Mouse (Mus musculus): ENCODE measurements at regions not wholly inside any gene's neighbourhood (a gene's known extent, or its start where the extent isn't known, plus 50 kb on each side); places are given as distances from the start of the nearest gene placed in this dataset.

GRCm38 (mm10) chr2:162720016-162720415, 59.1 kb upstream of the Ptprt start:
- DNase-seq (ENCODE audit: low read depth), result no peak

DNA sequence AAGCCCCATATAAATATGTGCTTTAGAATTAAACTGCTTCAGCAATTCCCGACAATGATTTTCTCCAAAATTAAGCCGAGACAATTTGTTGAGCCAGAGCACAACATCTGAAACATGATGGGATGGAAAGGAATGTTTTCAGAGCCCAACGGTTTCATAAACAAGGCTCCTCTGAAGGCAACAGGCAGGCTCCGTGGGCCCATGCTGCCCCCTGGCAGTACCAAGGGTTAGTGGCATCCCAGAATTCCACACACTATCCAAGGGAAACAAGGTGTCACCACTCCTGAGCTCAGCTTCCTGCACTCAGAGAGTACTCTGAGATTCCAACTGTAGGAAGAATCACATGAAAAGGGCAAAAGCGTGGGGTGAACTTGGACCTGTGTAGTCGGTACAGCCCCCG, 57.5 kb upstream of the Ptprt start:
- no peak for DNase-seq (ENCODE audit: low read depth)

DNA sequence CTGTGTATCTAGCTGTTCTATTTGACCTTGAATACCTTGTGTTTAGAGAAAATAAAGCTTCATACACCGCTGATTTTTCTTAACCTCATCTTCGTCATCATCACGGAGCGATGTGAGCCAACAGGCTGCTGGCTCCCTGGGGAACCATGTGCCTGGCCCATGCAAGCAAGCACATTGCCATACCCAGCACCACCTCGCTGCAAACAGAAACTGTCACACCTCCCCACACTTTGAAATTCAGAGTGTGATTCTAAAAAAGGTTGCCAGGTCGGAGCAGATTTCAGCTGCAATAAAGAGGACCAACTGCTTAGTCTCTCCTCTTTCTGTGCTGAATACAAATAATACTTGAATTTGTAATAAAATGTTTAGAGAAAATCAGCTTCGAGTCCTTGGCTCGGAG, 54.0 kb upstream of the Ptprt start:
- no peak for DNase-seq (ENCODE audit: low read depth)

DNA sequence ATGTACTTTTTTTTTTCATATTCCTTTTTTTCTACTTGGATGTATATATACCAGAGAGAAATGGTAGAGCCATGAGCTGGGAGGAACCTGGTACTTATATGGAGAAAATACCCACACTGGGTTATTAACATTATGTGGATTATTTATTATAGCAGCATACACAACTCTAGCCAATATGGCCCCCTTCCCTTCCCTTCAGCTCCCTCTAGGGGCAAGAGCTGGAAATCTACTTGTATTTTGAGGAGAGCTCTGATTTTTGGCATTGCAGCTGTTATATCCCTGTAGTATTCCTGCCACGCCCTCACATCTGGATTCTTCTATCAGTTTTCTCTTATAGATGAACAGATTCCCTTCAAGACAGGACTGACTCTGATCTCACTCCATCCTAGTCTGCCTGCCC, 52.0 kb upstream of the Ptprt start:
- no peak for DNase-seq (ENCODE audit: low read depth)

GRCm38 (mm10) chr2:162712394-162712793, 51.4 kb upstream of the Ptprt start:
- DNase-seq (ENCODE audit: low read depth), result no peak

Data from c-Kit-positive CD71-negative TER-119-negative erythroid progenitor cells, embryonic 14.5 days (primary cell).